Mouse (Mus musculus) forebrain, embryonic 16.5 days (tissue): ENCODE measurements around the gene Atf2. TPM values are rescaled to one million over a fixed set of nuclear protein-coding genes. Genes with fewer than 3 reads are reported as not detected.
"Not testable (repeated sequence)": the region's sequence is repeated elsewhere in the genome, so short reads cannot be mapped to it uniquely, and the experiment has no call there.

Source experiments
- ATAC-seq: fragments of 200-750 bp; cut with Nextera tagmentation; 2 replicates; pipeline ENCODE4 v1.8.0; 2017; ENCODE audit warnings: mild to moderate bottlenecking, moderate library complexity
- H3K27ac ChIP-seq: fragments of 300-500 bp; sonication (generic); 2 replicates; pipeline ENCODE4 v1.5.1; 2014; ENCODE audit warnings: low read length, control low read depth
- H3K27me3 ChIP-seq: fragments of 300-500 bp; sonication (generic); replicated peaks from 2 replicates; pipeline ENCODE4 v1.6.1; 2014; ENCODE audit warnings: low read length; ENCODE audit not compliant: control insufficient read depth, insufficient read depth
- H3K36me3 ChIP-seq: fragments of 300-500 bp; sonication (generic); 2 replicates; pipeline ENCODE4 v1.6.1; 2014; ENCODE audit not compliant: control insufficient read depth, insufficient read depth
- H3K4me1 ChIP-seq: fragments of 300-500 bp; sonication (generic); replicated peaks from 2 replicates; pipeline ENCODE4 v1.6.1; 2014; ENCODE audit warnings: low read length; ENCODE audit not compliant: control insufficient read depth, insufficient read depth
- H3K4me2 ChIP-seq: fragments of 300-500 bp; sonication (generic); 2 replicates; pipeline ENCODE4 v1.6.1; 2014; ENCODE audit warnings: mild to moderate bottlenecking, low read length, control low read depth
- H3K4me3 ChIP-seq: fragments of 300-500 bp; sonication (generic); replicated peaks from 2 replicates; pipeline ENCODE4 v1.5.1; 2014; ENCODE audit warnings: mild to moderate bottlenecking, low read length, control low read depth
- H3K9ac ChIP-seq: fragments of 300-500 bp; sonication (generic); replicated peaks from 2 replicates; pipeline ENCODE4 v1.6.1; 2014; ENCODE audit warnings: low read depth, low read length, control low read depth
- H3K9me3 ChIP-seq: fragments of 300-500 bp; sonication (generic); 2 replicates; pipeline ENCODE4 v1.6.1; 2016; ENCODE audit warnings: low read length; ENCODE audit not compliant: control insufficient read depth
- WGBS: fragments of 180-500 bp; shearing (Covaris S2); extraction: QIAGEN DNeasy Blood & Tissue Kit; methylation state at CpG from one replicate; pipeline ENCODE4 v1.1.7; 2014; 5-methylcytosine and 5-hydroxymethylcytosine counted together
- polyA plus RNA-seq: library from polyadenylated mRNA; unstranded; fragments of >200 nt; fragmentation: Nextera tagmentation; extraction: Ambion mirVana; gene quantifications from 2 replicates; pipeline ENCODE4 v1.2.1, GENCODE M21; 2015

Atf2 gene
- polyA plus RNA-seq, 1 experiment from 2014 or later: 123 TPM

DNA sequence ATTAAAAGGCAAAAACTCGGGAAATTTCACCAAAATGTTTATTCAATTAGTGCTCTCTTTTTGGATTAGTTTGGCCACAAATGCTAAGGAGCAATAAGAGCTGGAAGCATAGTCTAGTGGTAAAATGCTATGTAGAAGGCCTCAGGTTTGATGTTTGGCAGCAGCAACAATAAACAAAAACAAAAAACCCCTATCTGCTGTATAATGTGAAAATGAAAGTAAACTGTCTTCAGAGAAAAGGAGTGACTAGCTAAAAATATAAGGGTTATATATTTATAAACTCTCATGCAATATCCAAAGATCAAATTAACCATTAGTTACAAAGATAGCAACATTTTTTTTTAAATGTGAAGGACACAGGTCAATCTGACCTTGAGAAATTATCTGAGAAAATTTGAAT is 36.2 kb downstream of the Atf2 start:
- no peak overlapping the region for H3K4me3 ChIP-seq
- WGBS: 67% methylated on average over 1 of the region's 1 CpGs
- ATAC-seq: no peak

DNA sequence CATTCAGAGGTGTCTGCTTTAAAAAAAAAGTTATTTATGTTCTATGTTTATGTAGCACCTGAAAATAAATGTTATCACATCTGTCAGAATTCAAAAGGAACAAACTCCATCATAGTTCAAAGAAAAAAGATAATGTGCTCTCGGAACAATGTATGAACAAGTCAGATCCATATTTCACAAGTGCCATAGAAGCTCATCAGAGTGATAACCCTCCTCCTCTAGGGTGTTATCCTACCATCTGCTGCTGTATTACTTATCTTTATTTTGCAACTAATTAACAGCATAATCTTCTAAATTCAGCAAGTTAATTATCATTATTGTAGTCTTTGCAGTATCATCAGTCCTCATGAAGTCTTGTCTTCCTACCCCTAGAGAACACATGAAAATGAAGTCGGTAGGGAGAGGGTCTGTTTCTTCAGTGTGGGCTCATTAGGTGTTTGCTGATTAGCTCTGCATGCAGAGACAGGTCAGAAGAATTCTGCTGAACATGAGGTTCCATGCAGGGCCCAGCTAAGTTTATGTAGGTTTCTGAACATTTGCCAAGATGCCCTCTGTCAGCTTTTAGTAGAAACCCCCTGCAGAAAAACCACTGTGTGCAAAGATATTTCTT is 57.9 kb downstream of the Atf2 start:
- H3K4me3 ChIP-seq: no peak overlapping the region
- no peak overlapping the region for H3K27ac ChIP-seq
- 66% methylated on average over 2 of the region's 2 CpGs for WGBS
- no peaks in the 10 kb centered on the region for H3K4me1 ChIP-seq
- H3K4me2 ChIP-seq: no peak overlapping the region
- no peak overlapping the region for H3K9ac ChIP-seq
- H3K27me3 ChIP-seq: no peaks in the 10 kb centered on the region
- H3K36me3 ChIP-seq: 0 out of 2 replicates have a peak, but pooled peaks cover 2% of the 10 kb centered on the region
- no peaks in the 10 kb centered on the region for H3K9me3 ChIP-seq
- no peak for ATAC-seq

More for the DNA sequence above, 36.2 kb downstream of the Atf2 start:
- Histone ChIP-seq H3K27me3 (no peaks in the 10 kb centered on the region), H3K9me3 (no peaks in the 10 kb centered on the region), H3K9ac (no peak overlapping the region), H3K4me2 (no peak overlapping the region), H3K36me3 (no peaks in the 10 kb centered on the region), H3K27ac (no peak overlapping the region), H3K4me1 (no peaks in the 10 kb centered on the region)

DNA sequence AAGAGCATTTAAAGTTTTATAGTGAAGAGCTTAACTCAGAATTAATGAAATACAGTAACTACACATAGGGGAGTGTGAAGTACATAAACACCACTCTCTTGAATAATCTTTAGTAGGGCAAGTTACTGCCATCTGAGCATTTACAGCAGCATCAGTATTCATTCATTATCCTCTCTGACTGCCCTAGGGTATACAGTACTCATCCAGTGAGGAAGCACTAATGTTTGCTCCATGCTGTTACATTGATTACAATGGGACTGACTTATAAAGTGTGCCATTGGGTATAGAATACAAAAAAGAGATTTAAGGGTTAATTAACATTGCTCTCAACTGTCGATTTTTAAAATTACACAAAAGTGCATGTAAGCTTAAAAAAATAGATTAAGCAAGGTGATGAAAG is 59.2 kb downstream of the Atf2 start:
- Histone ChIP-seq H3K27me3 (no peaks in the 10 kb centered on the region), H3K4me3 (no peak overlapping the region), H3K36me3 (peaks cover 5% of the 10 kb centered on the region), H3K9ac (no peak overlapping the region), H3K9me3 (no peaks in the 10 kb centered on the region), H3K4me2 (no peak overlapping the region), H3K4me1 (no peaks in the 10 kb centered on the region), H3K27ac (no peak overlapping the region)
- no peak for ATAC-seq
- WGBS: 51% methylated on average over 1 of the region's 1 CpGs

DNA sequence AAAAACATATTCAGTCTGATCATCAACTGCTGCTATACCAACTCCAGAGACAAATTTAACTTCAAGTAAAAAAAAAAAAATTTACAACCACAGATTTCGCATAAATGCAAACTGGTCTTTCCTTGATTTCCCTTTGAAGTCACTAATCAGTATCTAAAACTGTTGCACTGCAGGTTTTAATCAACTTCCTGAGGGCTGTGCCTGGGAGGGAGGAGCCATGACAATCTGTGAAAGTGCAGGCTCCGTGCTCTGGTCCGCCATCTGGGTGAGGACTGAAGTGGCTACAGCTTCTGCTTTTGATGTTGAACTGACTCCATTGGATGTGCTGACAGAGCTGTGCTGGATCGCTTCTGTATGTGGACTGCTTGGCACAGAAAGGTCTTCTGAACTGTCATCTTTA is 73.7 kb downstream of the Atf2 start:
- ATAC-seq: no peak
- H3K27me3 ChIP-seq: no peaks in the 10 kb centered on the region
- WGBS: 67% methylated on average over 4 of the region's 4 CpGs
- H3K4me2 ChIP-seq: no peak overlapping the region
- no peak overlapping the region for H3K4me3 ChIP-seq
- peaks cover 2% of the 10 kb centered on the region; the same call in 1 of the 2 replicates for H3K36me3 ChIP-seq
- no peaks in the 10 kb centered on the region for H3K9me3 ChIP-seq
- H3K27ac ChIP-seq: no peak overlapping the region
- H3K9ac ChIP-seq: no peak overlapping the region
- H3K4me1 ChIP-seq: no peaks in the 10 kb centered on the region

DNA sequence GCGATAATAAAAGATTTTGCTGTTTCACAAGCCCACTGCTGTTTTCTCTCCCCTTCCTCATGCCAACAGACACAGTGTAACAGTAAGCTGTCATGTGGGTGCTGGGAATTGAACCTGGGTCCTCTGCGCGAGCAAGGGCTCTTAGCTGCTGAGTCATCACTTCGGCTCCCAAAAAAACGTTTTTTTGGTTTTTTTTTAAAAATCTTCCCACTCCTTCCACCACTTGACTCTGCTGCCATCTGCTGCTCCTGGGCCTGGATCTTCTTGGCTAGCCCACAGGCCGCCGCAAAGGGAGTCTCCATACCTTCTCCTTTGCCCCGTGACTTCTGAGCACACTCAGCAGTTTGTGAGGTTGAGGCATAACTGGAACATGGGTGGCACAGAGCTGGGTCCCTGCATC is 84.8 kb downstream of the Atf2 start:
- H3K27ac ChIP-seq: no peak overlapping the region
- no peak overlapping the region for H3K4me2 ChIP-seq
- H3K4me3 ChIP-seq: no peak overlapping the region
- H3K9ac ChIP-seq: no peak overlapping the region
- H3K36me3 ChIP-seq: no peaks in the 10 kb centered on the region
- no peaks in the 10 kb centered on the region for H3K9me3 ChIP-seq
- H3K27me3 ChIP-seq: no peaks in the 10 kb centered on the region
- ATAC-seq: no peak
- 84% methylated on average over 8 of the region's 8 CpGs for WGBS
- no peaks in the 10 kb centered on the region for H3K4me1 ChIP-seq

DNA sequence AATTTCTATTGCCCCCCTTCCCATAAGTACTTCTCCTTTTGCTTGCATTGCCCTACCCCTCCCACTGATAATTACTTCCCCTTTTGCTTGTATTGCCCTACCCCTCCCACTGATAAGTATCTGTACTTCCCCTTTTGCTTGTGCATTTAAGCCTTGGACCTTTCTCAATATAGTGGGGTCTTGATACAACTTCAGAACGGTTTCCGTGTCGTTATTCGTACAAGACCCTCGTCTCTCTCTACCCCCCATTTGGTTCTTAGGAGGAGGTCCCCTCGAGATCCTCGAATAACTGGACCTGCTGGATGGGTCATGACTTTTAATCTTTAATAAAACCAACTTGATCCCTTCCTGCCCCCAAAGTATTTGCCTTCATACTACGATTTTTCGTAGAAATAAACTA is 92.3 kb downstream of the Atf2 start:
- H3K9ac ChIP-seq, ATAC-seq, H3K27me3 ChIP-seq, H3K9me3 ChIP-seq, H3K4me1 ChIP-seq, H3K4me3 ChIP-seq, H3K4me2 ChIP-seq, H3K36me3 ChIP-seq, H3K27ac ChIP-seq: not testable (repeated sequence)
- WGBS: 94% methylated on average over 9 of the region's 9 CpGs

DNA sequence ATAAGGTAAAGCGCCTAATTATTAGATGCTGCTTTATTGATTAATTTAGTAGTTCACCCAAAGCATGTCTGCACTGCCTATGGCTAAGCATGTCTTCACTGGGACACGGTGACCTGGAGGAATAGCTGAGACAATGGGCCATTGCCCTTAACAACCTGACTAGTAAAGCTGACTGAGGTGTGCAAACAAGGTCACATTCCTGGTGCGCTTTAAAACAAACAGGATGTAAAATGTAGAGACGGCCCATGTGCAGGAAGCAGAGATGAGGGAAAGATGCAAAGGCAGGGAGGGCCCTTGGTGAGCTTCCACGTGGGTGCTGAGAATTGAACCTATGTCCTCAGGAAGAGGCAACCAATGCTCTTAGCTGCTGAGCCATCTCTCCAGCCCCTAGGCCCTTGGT is 93.7 kb downstream of the Atf2 start:
- H3K36me3 ChIP-seq: no peaks in the 10 kb centered on the region
- H3K27ac ChIP-seq: no peak overlapping the region
- H3K9ac ChIP-seq: no peak overlapping the region
- no peak overlapping the region for H3K4me3 ChIP-seq
- no peak overlapping the region for H3K4me2 ChIP-seq
- ATAC-seq: no peak
- 76% methylated on average over 5 of the region's 5 CpGs for WGBS
- no peaks in the 10 kb centered on the region for H3K9me3 ChIP-seq
- H3K27me3 ChIP-seq: no peaks in the 10 kb centered on the region
- H3K4me1 ChIP-seq: no peaks in the 10 kb centered on the region

DNA sequence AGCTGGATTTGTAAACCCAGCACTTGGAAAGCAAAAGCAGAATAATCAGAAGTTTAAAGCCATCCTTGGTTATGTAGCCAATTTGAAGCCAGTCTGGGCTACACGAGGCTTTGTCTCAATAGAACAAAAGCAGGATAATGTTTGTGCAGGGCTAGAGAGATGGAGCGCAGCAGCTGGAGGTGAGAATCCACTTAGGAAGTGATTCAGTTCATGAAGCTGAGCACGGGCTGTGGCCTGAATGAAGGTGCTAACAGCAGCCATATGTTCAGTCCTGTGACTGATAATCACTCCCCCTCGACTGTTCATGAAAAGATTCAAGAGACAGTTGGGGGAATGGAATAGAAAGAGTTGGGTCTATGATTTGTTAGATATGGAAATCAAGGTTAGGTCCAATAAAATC is 94.3 kb downstream of the Atf2 start:
- Histone ChIP-seq H3K9me3 (no peaks in the 10 kb centered on the region), H3K27me3 (no peaks in the 10 kb centered on the region), H3K4me3 (no peak overlapping the region), H3K36me3 (no peaks in the 10 kb centered on the region), H3K4me2 (no peak overlapping the region), H3K27ac (no peak overlapping the region), H3K9ac (no peak overlapping the region), H3K4me1 (no peaks in the 10 kb centered on the region)
- no peak for ATAC-seq
- 18% methylated on average over 4 of the region's 4 CpGs for WGBS

DNA sequence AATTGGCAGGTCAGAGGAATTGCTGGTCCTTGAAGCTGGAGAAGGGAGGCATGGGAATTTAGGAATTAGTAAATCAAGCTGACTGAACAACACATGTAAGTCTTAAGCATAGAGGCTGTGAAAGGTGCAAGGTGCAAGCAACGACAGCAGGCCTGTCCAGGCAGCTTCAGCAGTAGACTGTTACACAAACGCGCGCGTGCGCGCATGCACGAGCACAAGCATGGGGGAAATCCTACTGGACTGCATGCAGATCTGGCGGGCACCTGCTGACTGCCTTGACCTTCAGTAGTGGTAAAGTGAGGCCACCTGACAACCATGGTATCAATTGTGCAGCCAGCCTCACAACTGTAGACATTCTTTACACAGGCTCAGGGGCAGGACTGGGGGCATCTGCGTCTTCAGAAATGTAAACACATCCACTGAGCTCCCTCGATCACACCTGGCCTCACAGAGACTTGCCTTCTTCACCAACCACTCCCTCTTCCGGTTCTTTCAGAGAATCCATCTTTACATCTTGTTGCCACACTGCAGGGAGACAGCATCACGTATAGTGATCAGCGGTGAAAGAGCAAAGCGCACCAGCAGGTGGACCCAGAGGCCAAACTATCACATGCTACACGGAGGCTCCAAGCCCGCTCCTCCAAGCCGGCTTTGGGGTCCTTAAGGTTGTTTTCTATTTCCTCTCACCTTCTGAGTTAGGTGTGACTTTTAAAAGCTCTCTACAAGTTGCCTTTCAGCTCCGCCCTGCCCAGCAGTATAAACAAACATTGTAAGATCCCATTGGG is 100.4 kb downstream of the Atf2 start:
- H3K4me3 ChIP-seq: no peak overlapping the region
- H3K4me2 ChIP-seq: no peak overlapping the region
- H3K9ac ChIP-seq: no peak overlapping the region
- WGBS: 61% methylated on average over 19 of the region's 19 CpGs
- no peaks in the 10 kb centered on the region for H3K36me3 ChIP-seq
- 0 out of 2 replicates have a peak, but pooled peaks cover 3% of the 10 kb centered on the region for H3K4me1 ChIP-seq
- no peaks in the 10 kb centered on the region for H3K27me3 ChIP-seq
- ATAC-seq: no peak
- no peaks in the 10 kb centered on the region for H3K9me3 ChIP-seq
- H3K27ac ChIP-seq: no peak overlapping the region
